Mouse (Mus musculus) CD4-positive, CD25-positive, alpha-beta regulatory T cell (primary cell): ENCODE data around the gene Igfbp3. TPM values are rescaled to one million over a fixed set of nuclear protein-coding genes. Genes with fewer than 3 reads are reported as not detected.

Source experiments
- polyA plus RNA-seq: library from polyadenylated mRNA; unstranded; fragments of 100-300 nt; shearing (Covaris generic); gene quantifications from one replicate; pipeline ENCODE4 v1.2.1, GENCODE M21; 2017

The Igfbp3 gene
- 0.10 TPM for polyA plus RNA-seq

DNA sequence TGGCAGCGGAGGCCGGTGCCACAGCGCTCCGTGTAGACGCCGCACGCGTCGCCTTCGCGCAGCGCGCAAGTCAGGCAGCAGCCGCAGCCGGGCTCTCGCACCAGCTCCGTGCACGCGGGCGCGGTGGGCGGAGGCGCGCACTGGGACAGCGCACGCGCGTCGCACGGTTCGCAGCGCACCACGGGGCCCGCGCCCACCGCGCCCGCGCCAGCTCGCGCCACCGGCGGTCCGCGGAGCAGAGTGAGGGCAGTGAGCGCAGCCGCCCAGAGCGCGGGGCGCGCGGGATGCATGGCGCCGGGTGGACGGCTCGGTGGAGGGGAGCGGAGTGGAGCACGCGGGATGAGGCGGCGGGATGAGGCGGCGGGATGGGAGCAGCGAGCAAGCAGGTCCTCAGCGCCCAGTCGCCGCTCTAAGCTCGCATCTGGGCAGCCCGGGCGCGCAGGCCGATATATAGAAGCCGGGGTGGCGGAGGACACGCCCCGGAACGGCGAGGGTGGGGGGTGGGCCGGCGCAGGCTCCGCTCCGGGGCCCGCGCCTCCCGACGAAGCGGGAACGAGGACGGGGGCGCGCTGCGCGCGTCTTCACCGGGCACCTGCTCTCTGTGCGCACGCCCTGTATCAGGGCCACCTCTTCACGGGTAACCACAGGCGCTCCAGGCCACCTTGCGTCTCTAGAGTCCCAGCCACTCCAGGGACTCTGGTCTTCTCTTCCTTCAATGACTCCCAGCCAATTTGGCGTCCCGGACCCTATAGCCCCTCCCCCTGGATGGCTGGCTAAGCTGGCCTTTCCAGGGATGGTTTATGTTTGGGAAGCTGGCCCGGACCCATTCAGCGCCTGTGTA lies at the start of gene Igfbp3:
Gene Igfbp3, minus strand, starts transcription at position 423 of the 841 bp plus-strand sequence.

DNA sequence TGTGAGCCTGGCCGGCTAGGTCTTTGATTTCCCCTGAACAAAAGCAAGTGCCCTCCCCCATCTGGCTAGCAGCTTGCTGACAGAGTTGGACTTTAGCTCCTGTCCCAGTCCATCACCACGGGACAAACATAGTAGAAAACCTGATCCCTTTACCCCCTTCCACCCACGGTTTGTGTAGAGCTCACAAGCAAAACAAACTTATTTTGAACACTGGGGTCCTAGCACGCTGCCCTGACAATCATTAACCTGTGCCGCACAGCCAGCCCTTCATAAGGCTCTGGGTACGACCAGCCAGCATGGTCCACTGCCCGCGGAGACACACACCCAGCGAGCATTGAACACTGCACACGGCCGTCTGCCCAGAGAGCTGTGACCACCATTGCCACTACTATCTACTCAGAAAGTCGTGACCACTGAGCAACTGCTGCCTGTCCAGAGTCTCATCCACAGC lies 16.2 kb downstream of the Igfbp3 start, which contains the start of gene Igfbp1:
Gene Igfbp1, plus strand, starts transcription at position 292 of the 451 bp plus-strand sequence.

DNA sequence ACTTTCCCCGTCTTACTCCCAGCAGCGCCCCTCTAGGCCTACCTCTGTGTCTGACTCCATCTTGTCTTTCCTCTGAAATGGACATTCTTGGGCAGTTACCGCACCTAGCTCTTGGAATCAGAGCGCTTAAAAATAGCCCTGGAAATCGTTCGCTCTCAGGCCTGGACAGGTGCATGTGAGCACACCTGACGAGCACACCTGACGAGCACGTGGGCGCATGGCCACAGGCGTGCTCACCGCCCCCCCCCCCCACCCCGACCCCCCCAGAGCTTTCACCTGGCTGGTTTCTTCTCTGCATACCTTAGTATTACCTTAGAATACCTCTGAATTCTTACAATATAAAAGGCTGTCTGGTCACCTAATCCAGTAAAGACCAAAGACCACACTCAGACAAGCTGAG lies 25.3 kb downstream of the Igfbp3 start, which contains the start of gene Gm11985:
Gene Gm11985, minus strand, starts transcription at position 101 of the 400 bp plus-strand sequence.

Other genes with a start within 250 kb of the Igfbp3 start
- gene Adcy1, start 150.4 kb downstream of the Igfbp3 start, polyA plus RNA-seq, result 0.22 TPM
- not detected for gene Gm11985, start 25.4 kb downstream of the Igfbp3 start, polyA plus RNA-seq
- not detected for gene Igfbp1, start 16.1 kb downstream of the Igfbp3 start, polyA plus RNA-seq